Mouse (Mus musculus): ENCODE measurements at regions not wholly inside any gene's neighbourhood (a gene's known extent, or its start where the extent isn't known, plus 50 kb on each side); places are given as distances from the start of the nearest gene placed in this dataset.

GRCm38 (mm10) chr10:102694810-102695209 is 182.8 kb downstream of the Rassf9 start:
- Histone ChIP-seq H3K27ac (replicated peaks) (no peak overlapping the region), H3K27me3 (replicated peaks) (no peaks in the 10 kb centered on the region), H3K9me3 (no peaks in the 10 kb centered on the region), H3K4me2 (no peak overlapping the region), H3K4me3 (no peak overlapping the region), H3K9ac (no peak overlapping the region), H3K36me3 (no peaks in the 10 kb centered on the region), H3K4me1 (no peaks in the 10 kb centered on the region)
- 70% methylated on average over 2 of the region's 2 CpGs for WGBS
- no peak for ATAC-seq (ENCODE audit: extremely low read depth, insufficient number of reproducible peaks, low FRiP score, low TSS enrichment)

DNA sequence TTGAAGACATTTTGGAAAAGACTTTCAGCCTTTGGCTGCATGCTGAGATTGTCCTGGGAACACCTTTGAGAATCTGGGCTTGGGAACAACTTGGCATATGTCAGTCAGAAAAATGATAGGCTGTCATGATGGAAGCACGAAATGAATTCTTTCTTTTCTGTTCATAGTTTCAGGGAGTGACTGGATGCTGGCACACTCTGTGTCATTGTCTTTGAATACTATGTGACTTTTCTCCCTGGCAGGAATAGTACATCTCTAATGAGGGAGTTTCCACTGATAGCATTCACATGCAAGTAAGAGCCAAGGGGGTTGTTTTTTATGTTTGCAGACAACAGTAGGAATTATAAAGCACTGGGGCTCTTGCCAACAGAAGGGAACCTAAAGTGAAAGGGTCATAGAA is 177.9 kb downstream of the Rassf9 start:
- H3K36me3 ChIP-seq: no peaks in the 10 kb centered on the region
- ATAC-seq (ENCODE audit: extremely low read depth, insufficient number of reproducible peaks, low FRiP score, low TSS enrichment): no peak
- no peaks in the 10 kb centered on the region for H3K27me3 ChIP-seq (replicated peaks)
- H3K4me3 ChIP-seq: no peak overlapping the region
- H3K4me2 ChIP-seq: no peak overlapping the region
- H3K4me1 ChIP-seq: no peaks in the 10 kb centered on the region
- 38% methylated on average over 1 of the region's 1 CpGs for WGBS
- H3K9me3 ChIP-seq: no peaks in the 10 kb centered on the region
- H3K27ac ChIP-seq (replicated peaks): no peak overlapping the region
- H3K9ac ChIP-seq: no peak overlapping the region

- Histone ChIP-seq H3K27me3 (replicated peaks) (no peaks in the 10 kb centered on the region), H3K36me3 (no peaks in the 10 kb centered on the region), H3K4me1 (no peaks in the 10 kb centered on the region), H3K4me3 (no peak overlapping the region), H3K9me3 (no peaks in the 10 kb centered on the region), H3K4me2 (no peak overlapping the region), H3K9ac (no peak overlapping the region), H3K27ac (replicated peaks) (no peak overlapping the region)
- no peak for ATAC-seq (ENCODE audit: extremely low read depth, insufficient number of reproducible peaks, low FRiP score, low TSS enrichment)
- 69% methylated on average over 14 of the region's 14 CpGs for WGBS
These were observed 174.8 kb downstream of the Rassf9 start for GRCm38 (mm10) chr10:102686667-102687397.

DNA sequence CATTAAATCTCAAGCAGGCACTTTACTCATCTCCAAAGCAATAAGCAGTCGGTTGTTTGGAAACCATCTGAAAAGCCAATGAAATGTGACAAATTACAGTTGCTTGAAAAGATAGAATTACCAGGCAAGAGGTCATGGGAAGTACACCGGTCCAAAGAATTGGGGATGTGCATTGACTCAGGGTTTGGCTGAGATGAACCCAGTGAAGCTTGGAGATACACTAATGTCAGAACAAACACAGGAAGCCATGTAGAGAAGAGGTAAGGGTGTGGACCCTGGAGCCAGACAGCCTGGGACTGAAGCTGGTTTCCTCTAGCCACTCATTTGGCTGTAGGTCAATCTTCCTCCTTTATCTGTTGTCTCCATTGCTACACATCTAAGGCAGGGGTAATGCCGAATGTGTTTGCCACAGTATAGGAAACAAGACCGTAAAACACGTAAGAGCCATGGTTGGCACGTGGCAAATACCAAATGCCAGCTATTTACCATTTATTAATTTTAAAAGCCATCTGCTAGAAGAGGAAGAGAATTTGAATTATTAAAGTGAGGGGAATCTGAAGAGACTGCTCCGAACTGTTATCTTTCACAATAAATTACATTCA is 173.9 kb downstream of the Rassf9 start:
- Histone ChIP-seq H3K27me3 (replicated peaks) (no peaks in the 10 kb centered on the region), H3K4me1 (no peaks in the 10 kb centered on the region), H3K9ac (no peak overlapping the region), H3K36me3 (no peaks in the 10 kb centered on the region), H3K9me3 (no peaks in the 10 kb centered on the region), H3K4me3 (no peak overlapping the region), H3K27ac (replicated peaks) (no peak overlapping the region), H3K4me2 (no peak overlapping the region)
- WGBS: 78% methylated on average over 7 of the region's 7 CpGs
- ATAC-seq (ENCODE audit: extremely low read depth, insufficient number of reproducible peaks, low FRiP score, low TSS enrichment): no peak

DNA sequence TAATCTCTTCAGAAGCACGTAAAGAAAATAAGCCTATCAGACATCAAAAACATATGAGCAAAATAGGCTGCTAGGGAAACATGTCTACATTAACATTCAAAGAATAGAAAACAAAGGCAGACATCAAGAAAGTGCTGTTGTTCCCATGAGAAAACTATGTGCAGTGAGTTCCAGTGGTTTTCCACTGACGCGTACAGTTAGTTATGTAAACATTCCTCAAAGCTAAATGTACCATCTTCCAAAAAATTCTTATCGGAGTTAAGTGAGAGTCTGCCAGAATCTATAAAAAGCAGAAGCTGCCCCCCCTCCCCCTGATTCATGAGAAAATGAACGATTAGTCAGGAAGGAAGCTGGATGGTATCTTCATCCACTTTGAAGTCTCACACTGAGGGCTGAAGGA is 155.3 kb downstream of the Rassf9 start:
- Histone ChIP-seq H3K4me1 (no peaks in the 10 kb centered on the region), H3K9ac (no peak overlapping the region), H3K27ac (replicated peaks) (no peak overlapping the region), H3K36me3 (no peaks in the 10 kb centered on the region), H3K4me3 (no peak overlapping the region), H3K9me3 (no peaks in the 10 kb centered on the region), H3K27me3 (replicated peaks) (no peaks in the 10 kb centered on the region), H3K4me2 (no peak overlapping the region)
- ATAC-seq (ENCODE audit: extremely low read depth, insufficient number of reproducible peaks, low FRiP score, low TSS enrichment): no peak
- 49% methylated on average over 5 of the region's 5 CpGs for WGBS

GRCm38 (mm10) chr10:102659683-102660082 is 147.7 kb downstream of the Rassf9 start:
- no peaks in the 10 kb centered on the region for H3K9me3 ChIP-seq
- no peaks in the 10 kb centered on the region for H3K4me1 ChIP-seq
- no peak for ATAC-seq (ENCODE audit: extremely low read depth, insufficient number of reproducible peaks, low FRiP score, low TSS enrichment)
- WGBS: 77% methylated on average over 6 of the region's 6 CpGs
- H3K9ac ChIP-seq: no peak overlapping the region
- H3K4me3 ChIP-seq: no peak overlapping the region
- H3K36me3 ChIP-seq: no peaks in the 10 kb centered on the region
- H3K27me3 ChIP-seq (replicated peaks): no peaks in the 10 kb centered on the region
- H3K4me2 ChIP-seq: no peak overlapping the region
- H3K27ac ChIP-seq (replicated peaks): no peak overlapping the region

DNA sequence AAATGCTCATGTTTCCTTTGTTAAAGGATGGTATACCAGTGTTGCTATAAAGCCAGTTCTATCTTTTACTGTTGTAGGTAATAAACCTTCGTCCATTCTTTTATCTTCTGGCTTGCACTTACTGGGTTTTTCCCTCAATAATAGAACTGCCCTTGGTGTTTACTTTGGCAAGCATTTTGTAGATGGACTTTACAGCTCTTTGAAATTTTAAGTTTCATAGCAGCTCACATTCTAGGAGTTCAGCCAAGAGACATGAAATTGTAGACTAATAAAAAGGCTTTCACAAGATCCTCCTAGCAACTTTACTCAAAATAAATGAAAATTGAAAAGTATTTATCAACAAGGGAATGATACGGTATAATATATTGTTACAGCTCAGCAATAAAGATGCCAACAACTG is 124.5 kb downstream of the Rassf9 start:
- 56% methylated on average over 2 of the region's 2 CpGs for WGBS
- no peak overlapping the region for H3K4me3 ChIP-seq
- H3K4me2 ChIP-seq: no peak overlapping the region
- H3K36me3 ChIP-seq: no peaks in the 10 kb centered on the region
- H3K27ac ChIP-seq (replicated peaks): no peak overlapping the region
- ATAC-seq (ENCODE audit: extremely low read depth, insufficient number of reproducible peaks, low FRiP score, low TSS enrichment): no peak
- H3K4me1 ChIP-seq: no peaks in the 10 kb centered on the region
- no peaks in the 10 kb centered on the region for H3K9me3 ChIP-seq
- H3K9ac ChIP-seq: no peak overlapping the region
- H3K27me3 ChIP-seq (replicated peaks): no peaks in the 10 kb centered on the region

DNA sequence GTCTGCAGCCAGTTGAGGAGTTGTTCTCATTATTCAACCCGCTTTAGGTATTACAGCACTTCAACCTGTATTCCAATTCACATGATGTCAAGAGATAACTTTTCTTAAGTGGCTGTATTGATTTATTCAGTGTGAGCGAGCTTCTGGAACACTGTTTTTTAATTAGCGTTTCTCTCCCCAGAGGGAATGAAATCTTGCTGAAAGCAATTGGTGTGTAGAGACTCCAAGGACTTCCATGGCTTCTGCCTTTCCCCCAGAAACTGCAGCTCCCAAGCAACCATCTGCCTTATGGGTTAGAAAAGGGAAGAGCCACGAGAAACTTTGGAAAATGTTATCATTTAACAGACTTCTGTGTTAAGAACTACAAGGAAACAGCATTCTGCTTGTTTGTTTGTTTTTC is 121.4 kb downstream of the Rassf9 start:
- Histone ChIP-seq H3K36me3 (no peaks in the 10 kb centered on the region), H3K27ac (replicated peaks) (no peak overlapping the region), H3K4me2 (no peak overlapping the region), H3K9me3 (no peaks in the 10 kb centered on the region), H3K4me1 (no peaks in the 10 kb centered on the region), H3K27me3 (replicated peaks) (no peaks in the 10 kb centered on the region), H3K9ac (no peak overlapping the region), H3K4me3 (no peak overlapping the region)
- whole genome bisulfite sequencing: 57% methylated on average over 4 of the region's 4 CpGs
- no peak for ATAC-seq (ENCODE audit: extremely low read depth, insufficient number of reproducible peaks, low FRiP score, low TSS enrichment)

GRCm38 (mm10) chr10:102628609-102629008 is 116.6 kb downstream of the Rassf9 start:
- H3K4me1 ChIP-seq: no peaks in the 10 kb centered on the region
- no peaks in the 10 kb centered on the region for H3K27me3 ChIP-seq (replicated peaks)
- no peak overlapping the region for H3K4me2 ChIP-seq
- H3K36me3 ChIP-seq: no peaks in the 10 kb centered on the region
- no peak overlapping the region for H3K27ac ChIP-seq (replicated peaks)
- no peaks in the 10 kb centered on the region for H3K9me3 ChIP-seq
- no peak for ATAC-seq (ENCODE audit: extremely low read depth, insufficient number of reproducible peaks, low FRiP score, low TSS enrichment)
- no peak overlapping the region for H3K9ac ChIP-seq
- H3K4me3 ChIP-seq: no peak overlapping the region

- Histone ChIP-seq H3K4me2 (no peak overlapping the region), H3K27me3 (replicated peaks) (no peaks in the 10 kb centered on the region), H3K9ac (no peak overlapping the region), H3K36me3 (no peaks in the 10 kb centered on the region), H3K4me3 (no peak overlapping the region), H3K4me1 (no peaks in the 10 kb centered on the region), H3K9me3 (no peaks in the 10 kb centered on the region), H3K27ac (replicated peaks) (no peak overlapping the region)
- ATAC-seq (ENCODE audit: extremely low read depth, insufficient number of reproducible peaks, low FRiP score, low TSS enrichment): no peak
- WGBS: 58% methylated on average over 3 of the region's 3 CpGs
These were observed 111.9 kb downstream of the Rassf9 start for GRCm38 (mm10) chr10:102623895-102624294.

GRCm38 (mm10) chr10:102622583-102623008 is 110.6 kb downstream of the Rassf9 start:
- Histone ChIP-seq H3K36me3 (no peaks in the 10 kb centered on the region), H3K4me1 (no peaks in the 10 kb centered on the region), H3K4me2 (no peak overlapping the region), H3K9ac (no peak overlapping the region), H3K4me3 (no peak overlapping the region), H3K27me3 (replicated peaks) (no peaks in the 10 kb centered on the region), H3K27ac (replicated peaks) (no peak overlapping the region), H3K9me3 (no peaks in the 10 kb centered on the region)
- ATAC-seq (ENCODE audit: extremely low read depth, insufficient number of reproducible peaks, low FRiP score, low TSS enrichment): no peak
- 54% methylated on average over 2 of the region's 2 CpGs for WGBS

DNA sequence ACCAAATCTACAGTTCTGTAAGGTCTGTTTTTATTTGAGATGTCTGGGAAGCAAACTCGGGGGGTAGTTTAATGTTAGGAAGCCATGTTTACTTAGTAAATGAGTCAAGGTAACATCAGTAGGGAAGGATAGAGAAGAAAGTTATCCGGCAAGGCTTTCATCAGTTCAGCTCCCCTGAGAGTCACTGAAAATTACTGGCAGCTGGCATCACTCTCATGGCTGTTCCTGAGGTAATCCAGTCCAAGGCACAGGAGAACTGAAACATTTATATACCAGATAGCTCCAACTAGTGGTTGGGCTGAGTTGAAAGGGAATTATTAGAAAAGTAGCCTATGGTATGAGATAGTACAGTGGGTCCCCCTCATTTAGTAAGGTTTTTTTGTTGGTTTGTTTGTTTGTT is 106.7 kb downstream of the Rassf9 start:
- WGBS: 60% methylated on average over 2 of the region's 2 CpGs
- Histone ChIP-seq H3K36me3 (no peaks in the 10 kb centered on the region), H3K9me3 (no peaks in the 10 kb centered on the region), H3K4me1 (no peaks in the 10 kb centered on the region), H3K4me3 (no peak overlapping the region), H3K9ac (no peak overlapping the region), H3K27ac (replicated peaks) (no peak overlapping the region), H3K4me2 (no peak overlapping the region), H3K27me3 (replicated peaks) (no peaks in the 10 kb centered on the region)
- no peak for ATAC-seq (ENCODE audit: extremely low read depth, insufficient number of reproducible peaks, low FRiP score, low TSS enrichment)
